Mouse (Mus musculus) midbrain, embryonic 10.5 days (tissue): ENCODE data around the gene Rabgap1l. TPM values are rescaled to one million over a fixed set of nuclear protein-coding genes. Genes with fewer than 3 reads are reported as not detected.

Experiments used
- DNase-seq: peaks from one replicate; pipeline ENCODE4 v3.0.0-alpha.2; 2017; ENCODE audit warnings: low spot score
- H3K27ac ChIP-seq: fragments of 300-500 bp; sonication (generic); replicated peaks from 2 replicates; pipeline ENCODE4 v1.5.1; 2016; ENCODE audit warnings: mild to moderate bottlenecking
- H3K27me3 ChIP-seq: fragments of 300-500 bp; sonication (generic); 2 replicates; pipeline ENCODE4 v1.6.1; 2016; ENCODE audit warnings: low read depth, mild to moderate bottlenecking; ENCODE audit not compliant: poor library complexity, severe bottlenecking
- H3K36me3 ChIP-seq: fragments of 300-500 bp; sonication (generic); 2 replicates; pipeline ENCODE4 v1.6.1; 2016; ENCODE audit warnings: mild to moderate bottlenecking, moderate library complexity
- H3K4me1 ChIP-seq: fragments of 300-500 bp; sonication (generic); 2 replicates; pipeline ENCODE4 v1.6.1; 2016
- H3K4me3 ChIP-seq: fragments of 300-500 bp; sonication (generic); 2 replicates; pipeline ENCODE4 v1.5.1; 2016; ENCODE audit warnings: mild to moderate bottlenecking, moderate library complexity
- H3K9me3 ChIP-seq: fragments of 300-500 bp; sonication (generic); replicated peaks from 2 replicates; pipeline ENCODE4 v1.6.1; 2016; ENCODE audit warnings: mild to moderate bottlenecking
- WGBS: fragments of 180-500 bp; shearing (Covaris S2); methylation state at CpG from one replicate; pipeline ENCODE4 v1.1.7; 2016; 5-methylcytosine and 5-hydroxymethylcytosine counted together
- polyA plus RNA-seq: library from polyadenylated mRNA; unstranded; fragments of >200 nt; fragmentation: Nextera tagmentation; extraction: Ambion mirVana; gene quantifications from 2 replicates; pipeline ENCODE4 v1.2.1, GENCODE M21; 2016

Rabgap1l gene
- polyA plus RNA-seq, 1 experiment from 2014 or later: 6.8 TPM

DNA sequence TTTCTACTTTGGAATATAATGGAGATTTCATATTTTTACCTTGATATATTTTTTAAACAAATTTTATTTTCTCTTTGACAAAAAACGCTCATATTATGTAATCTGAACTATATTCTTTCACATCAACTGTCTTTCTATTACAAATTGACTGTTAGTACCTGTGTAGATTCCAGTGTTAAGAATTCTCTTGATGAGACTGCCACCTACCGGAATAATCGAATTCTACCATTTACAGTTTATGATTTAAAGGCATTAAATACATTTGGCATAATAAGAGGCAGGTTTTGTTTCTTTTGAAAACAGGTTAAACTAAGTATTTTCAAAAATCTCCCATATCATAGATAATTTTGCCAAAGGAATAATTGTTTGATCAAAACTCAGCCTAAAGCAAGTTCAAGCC, 75.3 kb downstream of the Rabgap1l start:
- H3K27me3 ChIP-seq: no peaks in the 10 kb centered on the region

DNA sequence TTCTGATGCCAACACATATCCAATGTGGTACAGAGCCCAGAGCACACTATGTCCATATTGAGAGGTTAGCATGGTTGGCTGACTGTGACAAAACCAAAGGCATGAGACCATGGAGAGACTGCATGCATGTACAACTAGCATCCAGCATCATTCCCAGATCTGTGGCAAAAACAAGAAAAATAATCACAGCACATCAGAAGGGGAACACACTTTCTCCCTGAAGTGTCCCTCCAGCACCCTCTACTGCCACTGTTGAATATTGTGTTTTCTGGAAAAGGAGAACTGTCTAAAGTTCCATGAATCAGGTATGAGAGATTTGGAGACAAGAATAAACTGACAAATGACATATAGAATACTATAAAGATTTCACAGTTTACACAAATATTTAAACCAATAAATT, 78.3 kb downstream of the Rabgap1l start:
- Histone ChIP-seq H3K4me3 (no peak overlapping the region), H3K27ac (no peak overlapping the region), H3K27me3 (no peaks in the 10 kb centered on the region), H3K9me3 (no peaks in the 10 kb centered on the region), H3K36me3 (no peaks in the 10 kb centered on the region), H3K4me1 (no peaks in the 10 kb centered on the region)
- DNase-seq: no peak

More for the DNA sequence above, 75.3 kb downstream of the Rabgap1l start:
- H3K36me3 ChIP-seq: no peaks in the 10 kb centered on the region
- H3K4me1 ChIP-seq: no peaks in the 10 kb centered on the region
- WGBS: 23% methylated on average over 3 of the region's 3 CpGs
- no peak for DNase-seq
- no peak overlapping the region for H3K27ac ChIP-seq
- no peaks in the 10 kb centered on the region for H3K9me3 ChIP-seq
- no peak overlapping the region for H3K4me3 ChIP-seq

DNA sequence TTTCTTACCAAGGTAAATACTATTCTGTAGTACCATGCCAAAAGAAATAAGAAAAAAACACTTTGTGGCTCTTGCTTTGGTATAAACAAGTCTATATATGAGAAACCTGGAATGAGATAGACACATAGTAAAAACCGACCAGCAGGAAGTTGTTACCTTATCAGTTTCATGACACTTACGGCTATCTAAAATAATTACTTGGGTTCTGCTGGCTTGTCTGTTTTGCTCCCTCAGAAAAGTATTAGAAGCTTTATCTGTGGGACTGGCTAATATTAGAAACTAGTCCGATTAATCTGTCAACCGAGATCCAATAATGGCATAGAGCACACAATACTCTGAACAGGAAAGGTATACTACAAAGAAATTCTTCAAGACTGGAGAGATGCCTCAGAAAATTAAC, 79.1 kb downstream of the Rabgap1l start:
- DNase-seq: no peak
- Histone ChIP-seq H3K9me3 (no peaks in the 10 kb centered on the region), H3K36me3 (no peaks in the 10 kb centered on the region), H3K27ac (no peak overlapping the region), H3K4me3 (no peak overlapping the region), H3K4me1 (no peaks in the 10 kb centered on the region), H3K27me3 (no peaks in the 10 kb centered on the region)
- 92% methylated on average over 4 of the region's 4 CpGs for WGBS

DNA sequence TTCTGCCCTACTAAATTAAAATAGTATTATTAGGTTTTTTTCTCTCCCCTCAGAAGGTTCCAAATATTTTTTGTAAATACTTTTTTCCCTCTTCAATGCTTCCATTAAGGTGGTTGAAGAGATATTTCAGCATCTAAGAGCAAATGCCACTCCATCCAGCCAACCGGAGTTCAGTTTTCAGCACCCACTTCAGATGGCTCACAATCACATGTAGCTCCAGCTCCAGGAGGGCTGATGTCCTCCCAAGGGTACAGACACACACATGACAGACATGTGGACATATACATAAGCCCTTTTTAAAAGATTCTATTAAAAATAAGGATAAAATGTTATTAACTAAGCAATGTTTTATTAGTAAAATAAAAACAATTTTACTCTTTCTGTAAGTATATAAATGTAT, 79.6 kb downstream of the Rabgap1l start:
- H3K4me1 ChIP-seq: no peaks in the 10 kb centered on the region
- H3K9me3 ChIP-seq: no peaks in the 10 kb centered on the region
- no peaks in the 10 kb centered on the region for H3K27me3 ChIP-seq
- no peaks in the 10 kb centered on the region for H3K36me3 ChIP-seq
- no peak for DNase-seq
- WGBS: 87% methylated on average over 1 of the region's 1 CpGs
- no peak overlapping the region for H3K4me3 ChIP-seq
- no peak overlapping the region for H3K27ac ChIP-seq

DNA sequence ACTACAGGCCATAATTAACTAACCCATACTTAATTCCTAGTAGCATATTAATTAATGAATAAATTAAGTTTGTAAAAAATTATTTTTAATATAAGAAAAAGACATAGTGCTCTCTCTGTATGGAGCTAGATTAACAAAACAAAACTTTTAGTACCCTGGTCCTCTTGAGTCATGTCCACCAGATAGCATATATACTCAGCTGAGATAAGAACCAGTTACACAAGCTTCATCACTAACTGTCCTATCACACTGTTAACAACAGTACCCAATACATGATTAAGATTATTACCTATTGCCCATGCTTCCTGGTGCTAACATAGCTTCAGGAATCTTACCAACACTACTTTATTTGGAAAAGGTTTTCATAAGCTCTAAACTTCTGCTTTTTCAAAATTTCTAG, 82.5 kb downstream of the Rabgap1l start:
- no peaks in the 10 kb centered on the region for H3K4me1 ChIP-seq
- H3K27ac ChIP-seq: no peak overlapping the region
- DNase-seq: no peak
- H3K36me3 ChIP-seq: no peaks in the 10 kb centered on the region
- no peak overlapping the region for H3K4me3 ChIP-seq
- no peaks in the 10 kb centered on the region for H3K27me3 ChIP-seq
- no peaks in the 10 kb centered on the region for H3K9me3 ChIP-seq

GRCm38 (mm10) chr1:160704596-160704995, 88.4 kb downstream of the Rabgap1l start:
- Histone ChIP-seq H3K9me3 (no peaks in the 10 kb centered on the region), H3K4me1 (no peaks in the 10 kb centered on the region), H3K4me3 (no peak overlapping the region), H3K27me3 (no peaks in the 10 kb centered on the region), H3K27ac (no peak overlapping the region), H3K36me3 (0 out of 2 replicates have a peak, but pooled peaks cover 4% of the 10 kb centered on the region)
- whole genome bisulfite sequencing: 99% methylated on average over 2 of the region's 2 CpGs
- DNase-seq: no peak

GRCm38 (mm10) chr1:160703813-160704212, 89.2 kb downstream of the Rabgap1l start:
- Histone ChIP-seq H3K27me3 (no peaks in the 10 kb centered on the region), H3K36me3 (0 out of 2 replicates have a peak, but pooled peaks cover 4% of the 10 kb centered on the region), H3K27ac (no peak overlapping the region), H3K4me3 (no peak overlapping the region), H3K4me1 (no peaks in the 10 kb centered on the region), H3K9me3 (no peaks in the 10 kb centered on the region)
- DNase-seq: no peak
- 96% methylated on average over 6 of the region's 6 CpGs for WGBS

DNA sequence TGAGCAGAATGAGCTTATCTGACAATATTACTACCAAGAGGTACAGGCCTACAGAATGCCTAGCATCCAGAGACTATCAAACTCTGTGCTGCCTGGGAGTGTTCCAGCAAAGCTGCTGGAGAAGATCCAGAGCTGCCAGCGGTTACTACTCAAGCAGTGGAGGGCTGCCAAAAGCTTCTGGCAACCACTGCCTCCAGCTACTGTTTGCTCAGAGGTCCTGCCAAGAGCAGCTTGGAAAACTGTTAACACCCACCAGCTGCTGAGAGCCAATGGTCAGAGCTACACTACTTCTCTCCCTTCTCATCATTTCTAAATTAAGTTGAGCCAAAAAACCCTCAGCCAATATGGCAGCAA, 99.9 kb downstream of the Rabgap1l start:
- Histone ChIP-seq H3K9me3 (no peaks in the 10 kb centered on the region), H3K27me3 (no peaks in the 10 kb centered on the region), H3K36me3 (no peaks in the 10 kb centered on the region), H3K4me1 (no peaks in the 10 kb centered on the region), H3K4me3 (no peak overlapping the region), H3K27ac (no peak overlapping the region)
- no peak for DNase-seq
- 88% methylated on average over 1 of the region's 1 CpGs for WGBS

- Histone ChIP-seq H3K4me1 (no peaks in the 10 kb centered on the region), H3K27ac (no peak overlapping the region), H3K4me3 (no peak overlapping the region), H3K27me3 (no peaks in the 10 kb centered on the region), H3K9me3 (no peaks in the 10 kb centered on the region), H3K36me3 (no peaks in the 10 kb centered on the region)
- DNase-seq: no peak
- WGBS: 88% methylated on average over 6 of the region's 6 CpGs
Measured at GRCm38 (mm10) chr1:160692224-160693093, 100.6 kb downstream of the Rabgap1l start.

DNA sequence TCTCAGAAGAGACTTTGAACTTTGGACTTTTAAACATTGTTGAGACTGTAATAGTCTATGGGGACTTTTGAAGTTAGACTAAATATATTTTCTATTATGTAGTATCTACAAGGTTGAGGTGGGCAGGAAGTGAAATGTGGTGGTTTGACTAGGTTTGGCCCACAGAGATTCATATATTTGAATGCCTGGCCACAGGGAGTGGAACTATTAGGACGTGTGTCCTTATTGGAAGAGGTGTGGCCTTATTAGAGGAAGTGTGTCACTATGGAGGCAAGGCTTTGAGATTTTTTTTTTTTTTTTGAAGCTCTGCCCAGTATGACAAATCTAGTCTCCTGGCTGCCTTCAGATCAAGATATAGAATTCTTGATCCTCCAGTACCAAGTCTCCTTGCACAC, 101.8 kb downstream of the Rabgap1l start:
- Histone ChIP-seq H3K36me3 (no peaks in the 10 kb centered on the region), H3K27ac (no peak overlapping the region), H3K4me3 (no peak overlapping the region), H3K4me1 (no peaks in the 10 kb centered on the region), H3K27me3 (no peaks in the 10 kb centered on the region), H3K9me3 (no peaks in the 10 kb centered on the region)
- DNase-seq: no peak
- WGBS: 81% methylated on average over 1 of the region's 1 CpGs

DNA sequence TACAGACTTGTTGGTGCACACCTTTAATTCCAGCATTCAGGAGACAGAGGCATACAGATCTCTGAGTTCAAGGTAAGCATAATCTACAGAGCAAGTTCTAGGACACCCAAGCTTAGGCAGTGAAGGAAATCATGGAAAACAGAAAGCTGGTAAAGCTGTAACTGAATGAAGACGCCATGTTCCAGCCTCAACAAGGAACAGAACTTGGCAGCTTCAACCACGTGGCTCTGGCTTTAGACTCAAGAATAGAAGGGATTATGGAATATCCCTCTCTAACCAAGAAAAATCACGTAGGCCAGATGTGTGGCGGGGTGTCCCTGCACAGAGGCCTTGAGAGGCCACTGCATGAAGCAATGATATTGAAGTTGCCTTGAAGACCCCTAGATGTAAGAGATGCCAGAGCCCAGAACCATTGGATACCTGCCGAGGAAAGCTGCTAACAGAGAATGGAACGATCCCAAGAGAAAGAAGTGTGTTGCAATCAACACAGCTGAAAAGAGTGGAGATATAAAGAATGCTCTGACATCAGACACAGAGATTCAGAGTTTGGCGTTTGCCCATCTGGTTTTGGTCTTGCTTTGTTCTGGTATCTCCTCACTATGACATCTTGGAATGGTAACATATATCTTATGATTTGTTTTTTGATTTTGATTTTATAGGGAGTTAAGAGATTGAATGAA, 102.4 kb downstream of the Rabgap1l start:
- no peak for DNase-seq
- H3K27me3 ChIP-seq: no peaks in the 10 kb centered on the region
- WGBS: 92% methylated on average over 7 of the region's 7 CpGs
- H3K27ac ChIP-seq: no peak overlapping the region
- no peaks in the 10 kb centered on the region for H3K36me3 ChIP-seq
- H3K4me3 ChIP-seq: no peak overlapping the region
- no peaks in the 10 kb centered on the region for H3K4me1 ChIP-seq
- H3K9me3 ChIP-seq: no peaks in the 10 kb centered on the region

DNA sequence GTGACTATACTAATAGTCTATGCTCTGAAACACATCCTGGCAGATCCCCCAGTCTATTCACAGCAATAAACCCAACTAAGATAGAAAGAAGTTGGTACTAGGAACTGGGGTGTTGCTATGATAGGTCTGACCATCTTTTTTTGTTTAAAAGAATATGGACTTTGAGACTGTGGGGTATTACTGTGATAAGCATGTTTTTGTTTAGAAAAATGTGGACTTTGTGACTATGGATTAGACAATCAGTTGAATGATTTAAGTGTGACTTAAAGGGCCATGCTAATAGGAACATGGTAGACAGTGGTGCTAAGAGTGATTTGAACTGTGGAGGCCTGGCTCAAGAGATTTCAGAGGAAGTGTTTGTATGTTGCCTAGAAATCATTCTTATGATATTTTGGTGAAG, 103.5 kb downstream of the Rabgap1l start:
- Histone ChIP-seq H3K27ac (no peak overlapping the region), H3K9me3 (no peaks in the 10 kb centered on the region), H3K4me1 (no peaks in the 10 kb centered on the region), H3K36me3 (no peaks in the 10 kb centered on the region), H3K27me3 (no peaks in the 10 kb centered on the region), H3K4me3 (no peak overlapping the region)
- no peak for DNase-seq

GRCm38 (mm10) chr1:160684251-160684650, 108.8 kb downstream of the Rabgap1l start:
- Histone ChIP-seq H3K36me3 (no peaks in the 10 kb centered on the region), H3K27me3 (no peaks in the 10 kb centered on the region), H3K4me3 (no peak overlapping the region), H3K9me3 (no peaks in the 10 kb centered on the region), H3K4me1 (no peaks in the 10 kb centered on the region), H3K27ac (no peak overlapping the region)
- 95% methylated on average over 2 of the region's 2 CpGs for WGBS
- no peak for DNase-seq
